Mouse (Mus musculus) limb, embryonic 14.5 days (tissue): ENCODE measurements around the gene Ddx31. TPM values are rescaled to one million over a fixed set of nuclear protein-coding genes. Genes with fewer than 3 reads are reported as not detected.

Experiments used
- ATAC-seq: fragments of 200-750 bp; cut with Nextera tagmentation; 2 replicates; pipeline ENCODE4 v1.8.0; 2017; ENCODE audit warnings: low read depth, moderate number of reproducible peaks, moderate TSS enrichment; ENCODE audit not compliant: low FRiP score
- DNase-seq: peaks from one replicate; pipeline ENCODE4 v3.0.0-alpha.2; 2015; ENCODE audit warnings: low spot score
- H3K27ac ChIP-seq: fragments of 300-500 bp; sonication (generic); replicated peaks from 2 replicates; pipeline ENCODE4 v1.5.1; 2014; ENCODE audit warnings: low read depth, mild to moderate bottlenecking, low read length, moderate library complexity, mixed read lengths
- H3K27me3 ChIP-seq: fragments of 300-500 bp; sonication (generic); 2 replicates; pipeline ENCODE4 v1.6.1; 2014; ENCODE audit warnings: low read length, mixed read lengths; ENCODE audit not compliant: control insufficient read depth, insufficient read depth
- H3K36me3 ChIP-seq: fragments of 300-500 bp; sonication (generic); 2 replicates; pipeline ENCODE4 v1.6.1; 2014; ENCODE audit warnings: mild to moderate bottlenecking, low read length, moderate library complexity, mixed read lengths; ENCODE audit not compliant: control insufficient read depth, insufficient read depth
- H3K4me1 ChIP-seq: fragments of 300-500 bp; sonication (generic); 2 replicates; pipeline ENCODE4 v1.6.1; 2014; ENCODE audit warnings: antibody characterized with exemption, low read length, mixed read lengths; ENCODE audit not compliant: control insufficient read depth, insufficient read depth
- H3K4me2 ChIP-seq: fragments of 300-500 bp; sonication (generic); replicated peaks from 2 replicates; pipeline ENCODE4 v1.6.1; 2014; ENCODE audit warnings: low read depth, mild to moderate bottlenecking, low read length, moderate library complexity; ENCODE audit not compliant: severe bottlenecking
- H3K4me3 ChIP-seq: fragments of 300-500 bp; sonication (generic); replicated peaks from 2 replicates; pipeline ENCODE4 v1.5.1; 2014; ENCODE audit warnings: low read length
- H3K9ac ChIP-seq: fragments of 300-500 bp; sonication (generic); 2 replicates; pipeline ENCODE4 v1.6.1; 2014; ENCODE audit warnings: mild to moderate bottlenecking, low read depth, low read length, moderate library complexity; ENCODE audit not compliant: severe bottlenecking
- H3K9me3 ChIP-seq: fragments of 300-500 bp; sonication (generic); 2 replicates; pipeline ENCODE4 v1.6.1; 2016; ENCODE audit warnings: low read length; ENCODE audit not compliant: control insufficient read depth
- POLR2A ChIP-seq: fragments of 200-500 bp; IDR thresholded peaks from 2 replicates; pipeline ENCODE4 v1.8.0; 2012; ENCODE audit warnings: inconsistent platforms, mild to moderate bottlenecking, moderate library complexity, borderline replicate concordance; ENCODE audit not compliant: insufficient read depth, insufficient read length; ENCODE audit errors: extremely low read depth
- WGBS: fragments of 180-500 bp; shearing (Covaris S2); extraction: QIAGEN DNeasy Blood & Tissue Kit; methylation state at CpG from one replicate; pipeline ENCODE4 v1.1.7; 2014; 5-methylcytosine and 5-hydroxymethylcytosine counted together
- polyA plus RNA-seq, 2 experiments: library from polyadenylated mRNA; depleted of rRNA in 1 of 2; stranded (reverse) in 1 of 2; unstranded in 1 of 2; fragments of >200 nt; fragmentation: Nextera tagmentation in 1 of 2; extraction: Ambion mirVana in 1 of 2; gene quantifications; 2 replicates each; pipeline versions ENCODE4 v1.2.1 to v1.2.3; 2012 to 2014

The Ddx31 gene
- polyA plus RNA-seq, 2 experiments: 13.1 to 13.3 TPM

GRCm38 (mm10) chr2:28882826-28883485 is 42.8 kb downstream of the Ddx31 start:
- Histone ChIP-seq H3K27me3 (no peaks in the 10 kb centered on the region), H3K36me3 (peaks cover 45% of the 10 kb centered on the region), H3K9me3 (no peaks in the 10 kb centered on the region), H3K4me1 (no peaks in the 10 kb centered on the region), H3K9ac (no peak overlapping the region), H3K27ac (no peak overlapping the region), H3K4me2 (no peak overlapping the region), H3K4me3 (no peak overlapping the region)
- ATAC-seq: no peak
- peak; percentile 16 for DNase-seq
- 79% methylated on average over 6 of the region's 6 CpGs for WGBS
- TF ChIP-seq POLR2A: no peak

GRCm38 (mm10) chr2:28884914-28885313 is 44.7 kb downstream of the Ddx31 start:
- Histone ChIP-seq H3K27ac (no peak overlapping the region), H3K27me3 (no peaks in the 10 kb centered on the region), H3K9me3 (no peaks in the 10 kb centered on the region), H3K36me3 (peaks cover 43% of the 10 kb centered on the region), H3K4me3 (no peak overlapping the region), H3K4me1 (no peaks in the 10 kb centered on the region), H3K9ac (no peak overlapping the region), H3K4me2 (no peak overlapping the region)
- DNase-seq: no peak
- TF ChIP-seq POLR2A: no peak
- no peak for ATAC-seq
- WGBS: 70% methylated on average over 4 of the region's 4 CpGs

- H3K27me3 ChIP-seq: no peaks in the 10 kb centered on the region
- H3K36me3 ChIP-seq: peaks cover 48% of the 10 kb centered on the region
- H3K4me1 ChIP-seq: no peaks in the 10 kb centered on the region
- ATAC-seq (no peak), DNase-seq (no peak)
- TF ChIP-seq POLR2A: no peak
- H3K9me3 ChIP-seq: no peaks in the 10 kb centered on the region
- no peak overlapping the region for H3K9ac ChIP-seq
- no peak overlapping the region for H3K27ac ChIP-seq
- no peak overlapping the region for H3K4me3 ChIP-seq
- 74% methylated on average over 1 of the region's 1 CpGs for WGBS
- no peak overlapping the region for H3K4me2 ChIP-seq
These were observed 52.6 kb downstream of the Ddx31 start for GRCm38 (mm10) chr2:28892796-28893195.

GRCm38 (mm10) chr2:28893526-28893925 is 53.3 kb downstream of the Ddx31 start:
- no peak for ATAC-seq
- no peak overlapping the region for H3K4me2 ChIP-seq
- no peaks in the 10 kb centered on the region for H3K9me3 ChIP-seq
- no peaks in the 10 kb centered on the region for H3K27me3 ChIP-seq
- no peak for DNase-seq
- H3K36me3 ChIP-seq: peaks cover 54% of the 10 kb centered on the region
- no peak overlapping the region for H3K9ac ChIP-seq
- no peak for TF ChIP-seq POLR2A
- WGBS: 66% methylated on average over 6 of the region's 6 CpGs
- H3K4me1 ChIP-seq: no peaks in the 10 kb centered on the region
- H3K4me3 ChIP-seq: no peak overlapping the region
- no peak overlapping the region for H3K27ac ChIP-seq

- Histone ChIP-seq H3K36me3 (peaks cover 62% of the 10 kb centered on the region), H3K4me3 (no peak overlapping the region), H3K4me2 (no peak overlapping the region), H3K27me3 (no peaks in the 10 kb centered on the region), H3K27ac (no peak overlapping the region), H3K4me1 (no peaks in the 10 kb centered on the region), H3K9ac (no peak overlapping the region), H3K9me3 (no peaks in the 10 kb centered on the region)
- TF ChIP-seq POLR2A: no peak
- ATAC-seq: no peak
- WGBS: 61% methylated on average over 7 of the region's 7 CpGs
- peak; percentile 12 for DNase-seq
These were observed 55.7 kb downstream of the Ddx31 start for GRCm38 (mm10) chr2:28895876-28896275.

- TF ChIP-seq POLR2A: no peak
- no peak overlapping the region for H3K27ac ChIP-seq
- no peak for DNase-seq
- no peak overlapping the region for H3K4me3 ChIP-seq
- no peaks in the 10 kb centered on the region for H3K4me1 ChIP-seq
- no peak for ATAC-seq
- no peak overlapping the region for H3K9ac ChIP-seq
- H3K9me3 ChIP-seq: no peaks in the 10 kb centered on the region
- H3K27me3 ChIP-seq: no peaks in the 10 kb centered on the region
- peaks cover 59% of the 10 kb centered on the region for H3K36me3 ChIP-seq
- H3K4me2 ChIP-seq: no peak overlapping the region
- WGBS: 85% methylated on average over 4 of the region's 4 CpGs
These were observed 57.2 kb downstream of the Ddx31 start for GRCm38 (mm10) chr2:28897340-28897899.
